Mouse (Mus musculus) mesoderm, embryonic 11.5 days (tissue): ENCODE measurements at regions not wholly inside any gene's neighbourhood (a gene's known extent, or its start where the extent isn't known, plus 50 kb on each side); places are given as distances from the start of the nearest gene placed in this dataset.
"Not testable (repeated sequence)": the region's sequence is repeated elsewhere in the genome, so short reads cannot be mapped to it uniquely, and the experiment has no call there.

ENCODE experiments used
- DNase-seq: peaks from one replicate; pipeline ENCODE4 v3.0.0-alpha.2; 2012; ENCODE audit warnings: low read depth, low spot score

GRCm38 (mm10) chr12:43326714-43327334 lies 883.3 kb downstream of the Dnajb9 start:
- no peak for DNase-seq

DNA sequence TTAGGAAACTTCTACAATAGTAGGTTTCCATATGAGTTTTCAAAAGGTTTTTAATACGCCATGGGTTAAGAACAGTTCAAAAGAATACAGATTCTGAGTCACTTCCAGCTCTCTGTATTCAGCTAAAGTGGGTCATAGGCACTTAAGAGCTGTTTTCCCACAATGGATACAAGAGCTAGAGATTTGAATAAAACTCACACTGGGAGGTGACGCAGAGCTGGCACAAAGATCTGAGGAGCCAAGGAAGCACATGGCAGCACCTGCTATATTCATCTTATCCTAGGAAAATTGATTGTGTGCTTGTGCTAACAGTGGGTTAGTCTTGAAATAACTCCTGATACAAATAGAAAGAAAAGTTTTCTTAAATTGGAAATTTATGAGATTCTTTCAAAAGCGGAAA lies 899.8 kb downstream of the Dnajb9 start:
- DNase-seq, result no peak

GRCm38 (mm10) chr12:43306502-43307051 lies 903.5 kb downstream of the Dnajb9 start:
- DNase-seq, result no peak

DNA sequence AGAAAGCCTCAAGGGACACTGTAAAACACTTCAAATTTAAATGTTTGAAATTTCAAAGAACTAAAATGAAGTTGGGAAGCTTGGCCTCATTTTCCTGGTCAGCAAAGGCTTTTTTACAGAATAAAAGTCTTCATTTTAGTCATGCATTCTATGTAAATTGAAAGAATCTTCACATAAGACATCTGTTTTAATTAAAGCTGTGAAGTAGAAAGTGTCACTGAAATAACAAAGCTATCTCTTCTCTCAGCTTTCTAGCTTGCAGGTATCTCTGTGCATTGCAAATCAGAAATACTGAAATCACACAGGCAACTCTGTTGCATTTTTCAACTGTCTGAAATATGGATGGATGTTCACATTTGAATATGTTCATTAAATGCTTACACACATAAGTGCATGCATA lies 909.6 kb downstream of the Dnajb9 start:
- no peak for DNase-seq

GRCm38 (mm10) chr12:43280442-43280841 lies 929.7 kb downstream of the Dnajb9 start:
- DNase-seq, result no peak

DNA sequence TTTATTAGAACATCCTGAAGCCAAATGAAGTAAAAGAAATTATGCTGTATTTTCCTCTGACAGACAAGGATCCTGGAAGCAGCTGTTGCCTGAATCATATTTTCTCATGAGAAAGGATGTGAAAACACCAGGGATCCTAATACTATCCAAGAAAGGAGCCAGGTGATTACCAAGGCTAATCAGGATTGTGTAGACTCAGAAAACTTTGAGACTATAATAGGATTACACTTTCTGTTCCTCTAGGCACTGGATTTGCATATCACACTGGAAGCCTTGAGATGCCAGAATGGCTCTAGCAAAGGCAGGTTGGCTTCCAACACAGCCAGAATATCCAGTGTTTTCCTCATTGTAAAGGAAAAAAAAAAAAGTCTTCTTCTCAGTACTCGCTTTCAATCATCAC lies 945.1 kb downstream of the Dnajb9 start:
- DNase-seq, result no peak

DNA sequence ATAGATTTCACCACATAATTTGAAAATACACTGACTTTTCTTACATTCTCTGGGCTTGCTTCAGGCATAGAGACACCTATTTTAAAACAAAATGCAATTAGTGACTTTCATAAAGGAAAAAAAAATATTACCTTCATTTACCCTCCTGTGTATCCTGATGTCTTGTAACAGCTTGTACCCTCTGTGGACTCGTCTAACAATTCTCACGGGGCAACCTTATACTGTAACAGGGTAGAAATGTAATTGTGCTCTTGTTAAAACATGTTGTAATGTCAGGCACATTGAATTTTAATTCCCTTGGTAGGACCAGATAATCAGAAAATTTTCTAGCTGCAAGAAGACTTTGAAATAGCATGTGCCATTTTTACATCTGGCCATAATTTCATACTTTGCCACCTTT lies 946.3 kb downstream of the Dnajb9 start:
- no peak for DNase-seq

GRCm38 (mm10) chr12:43225950-43226349 lies 984.2 kb downstream of the Dnajb9 start:
- no peak for DNase-seq

DNA sequence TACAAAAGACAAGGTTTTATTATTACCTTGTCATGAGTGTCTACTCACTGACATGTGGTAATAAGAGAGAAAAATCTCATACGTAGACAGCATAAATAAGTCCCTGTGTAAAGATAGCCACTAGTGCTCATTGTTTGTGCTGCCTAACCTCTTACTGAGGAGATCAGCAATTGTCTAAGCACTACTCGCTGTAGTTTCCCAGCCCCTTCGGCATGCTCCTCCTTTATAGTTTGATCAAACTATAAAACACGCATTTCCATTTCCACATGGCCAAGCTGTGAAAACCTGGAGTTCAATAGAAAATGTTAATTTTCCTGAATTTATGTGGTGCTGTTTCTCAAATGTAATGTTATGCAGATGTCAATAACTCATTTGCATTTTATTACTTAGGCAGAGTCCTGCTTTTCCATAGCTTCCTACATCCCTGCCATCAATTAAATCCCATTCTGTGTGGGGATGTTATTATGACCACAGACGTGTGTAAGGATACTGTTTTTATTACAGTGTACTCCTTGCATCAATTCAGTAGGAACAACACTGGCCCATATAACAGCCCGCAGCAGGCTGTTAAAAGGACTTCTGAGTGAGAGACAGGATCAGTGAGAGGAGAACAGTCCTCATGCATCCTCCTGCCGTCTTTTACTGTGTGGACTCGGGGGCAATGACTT lies 986.2 kb downstream of the Dnajb9 start:
- DNase-seq, result peak; percentile 19

- not testable (repeated sequence) for DNase-seq
These were observed 997.8 kb downstream of the Dnajb9 start for GRCm38 (mm10) chr12:43212341-43212740.

- DNase-seq, result no peak
These were observed 1005.5 kb downstream of the Dnajb9 start for GRCm38 (mm10) chr12:43204589-43204988.
